Mouse (Mus musculus): ENCODE data around the gene Nfia. TPM values are rescaled to one million over a fixed set of nuclear protein-coding genes. Genes with fewer than 3 reads are reported as not detected.
A peak's percentile ranks its signal among the peaks of the same experiment; 100 is the strongest.

Gene Nfia
- polyA plus RNA-seq, 1 experiment from 2014 or later: 40.5 TPM

GRCm38 (mm10) chr4:97751030-97751482 is 21.5 kb upstream of the Nfia start:
- in situ Hi-C loops (cut with MboI; ENCODE audit: low pct_unique_long_range_greater_than_20kb): no loop called here
- ATAC-seq: no peak
- POLR2A ChIA-PET: no interaction called here
- CTCF ChIA-PET: interaction anchor here (0.7 to 2.4 kb wide), 5 partner anchors 8 to 876 kb away, joined by 3 to 6 read pairs (median 3); no protein-coding TSS in a partner anchor
- no peak for DNase-seq (ENCODE audit: low read depth, low spot score)
- no peaks in the 10 kb centered on the region for H3K27me3 ChIP-seq
- peak; percentile 69 for TF ChIP-seq CTCF (IDR thresholded peaks at IDR 0.05)

GRCm38 (mm10) chr4:97751483-97752251 is 20.9 kb upstream of the Nfia start:
- TF ChIP-seq CTCF (IDR thresholded peaks at IDR 0.05): no peak
- DNase-seq (ENCODE audit: low read depth, low spot score): no peak
- POLR2A ChIA-PET: no interaction called here
- in situ Hi-C loops (cut with MboI; ENCODE audit: low pct_unique_long_range_greater_than_20kb): no loop called here
- no peaks in the 10 kb centered on the region for H3K27me3 ChIP-seq
- CTCF ChIA-PET: interaction anchor here (0.7 to 2.4 kb wide), 6 partner anchors 8 to 877 kb away, joined by 3 to 6 read pairs (median 4); no protein-coding TSS in a partner anchor
- ATAC-seq: no peak

DNA sequence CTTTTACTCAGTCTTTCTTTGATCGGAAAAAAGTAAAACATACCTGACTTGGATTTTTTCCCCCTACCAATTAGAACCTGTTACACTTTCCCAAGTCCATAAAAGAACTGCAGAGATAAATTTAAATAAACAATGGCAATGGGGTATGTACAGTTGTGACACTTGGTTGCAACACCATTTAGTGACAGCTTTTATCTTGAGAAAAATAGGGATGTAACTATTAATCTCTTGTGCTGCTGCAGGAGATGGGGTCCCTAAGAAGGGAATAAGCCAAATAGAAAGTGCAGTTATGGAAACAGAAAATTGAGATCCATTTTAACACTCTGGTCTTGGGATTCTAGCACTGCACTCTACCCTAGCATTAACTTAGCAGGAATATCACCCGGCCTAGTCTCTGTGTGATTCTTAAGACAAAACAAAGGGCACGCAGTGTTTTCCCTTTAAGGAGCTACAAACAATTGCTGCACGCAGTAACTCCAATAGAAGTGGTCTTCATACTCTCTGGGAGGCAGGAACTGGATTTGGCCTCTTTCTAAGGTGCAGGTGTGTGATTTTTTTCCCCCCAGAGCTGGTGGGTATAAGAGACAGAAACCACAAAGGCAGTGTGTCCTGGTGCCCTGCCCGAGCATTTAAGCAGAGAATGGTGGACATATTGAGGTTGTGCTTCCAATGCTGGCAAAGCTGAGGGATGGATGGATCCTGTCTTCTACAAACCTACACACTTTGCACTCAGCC is 20.1 kb upstream of the Nfia start:
- POLR2A ChIA-PET: interaction anchor here (0.6 kb wide), 1 partner anchor 26 kb away, joined by 5 read pairs; the partner anchor contains the start of gene E130114P18Rik
- ATAC-seq: no peak
- no peaks in the 10 kb centered on the region for H3K27me3 ChIP-seq

GRCm38 (mm10) chr4:97753521-97753920 is 19.0 kb upstream of the Nfia start:
- in situ Hi-C loops (cut with MboI; ENCODE audit: low pct_unique_long_range_greater_than_20kb): no loop called here
- DNase-seq (ENCODE audit: low read depth, low spot score) (no peak), ATAC-seq (no peak)
- no peak for TF ChIP-seq CTCF (IDR thresholded peaks at IDR 0.05)
- ChIA-PET POLR2A (no interaction called here), CTCF (no interaction called here)
- no peaks in the 10 kb centered on the region for H3K27me3 ChIP-seq

More for the DNA sequence above, 20.1 kb upstream of the Nfia start:
- DNase-seq (ENCODE audit: low read depth, low spot score): no peak
- CTCF ChIA-PET: interaction anchor here (1.2 to 2.4 kb wide), 5 partner anchors 9 to 26 kb away, joined by 3 to 6 read pairs (median 4); no protein-coding TSS in a partner anchor
- in situ Hi-C loops (cut with MboI; ENCODE audit: low pct_unique_long_range_greater_than_20kb): no loop called here
- no peak for TF ChIP-seq CTCF (IDR thresholded peaks at IDR 0.05)

GRCm38 (mm10) chr4:97754241-97754640 is 18.3 kb upstream of the Nfia start:
- no peaks in the 10 kb centered on the region for H3K27me3 ChIP-seq
- DNase-seq (ENCODE audit: low read depth, low spot score): no peak
- no peak for TF ChIP-seq CTCF (IDR thresholded peaks at IDR 0.05)
- ATAC-seq: no peak
- ChIA-PET POLR2A (interaction anchor here (0.6 kb wide), 1 partner anchor 77 kb away, joined by 5 read pairs; no protein-coding TSS in a partner anchor), CTCF (no interaction called here)
- in situ Hi-C loops (cut with MboI; ENCODE audit: low pct_unique_long_range_greater_than_20kb): no loop called here

DNA sequence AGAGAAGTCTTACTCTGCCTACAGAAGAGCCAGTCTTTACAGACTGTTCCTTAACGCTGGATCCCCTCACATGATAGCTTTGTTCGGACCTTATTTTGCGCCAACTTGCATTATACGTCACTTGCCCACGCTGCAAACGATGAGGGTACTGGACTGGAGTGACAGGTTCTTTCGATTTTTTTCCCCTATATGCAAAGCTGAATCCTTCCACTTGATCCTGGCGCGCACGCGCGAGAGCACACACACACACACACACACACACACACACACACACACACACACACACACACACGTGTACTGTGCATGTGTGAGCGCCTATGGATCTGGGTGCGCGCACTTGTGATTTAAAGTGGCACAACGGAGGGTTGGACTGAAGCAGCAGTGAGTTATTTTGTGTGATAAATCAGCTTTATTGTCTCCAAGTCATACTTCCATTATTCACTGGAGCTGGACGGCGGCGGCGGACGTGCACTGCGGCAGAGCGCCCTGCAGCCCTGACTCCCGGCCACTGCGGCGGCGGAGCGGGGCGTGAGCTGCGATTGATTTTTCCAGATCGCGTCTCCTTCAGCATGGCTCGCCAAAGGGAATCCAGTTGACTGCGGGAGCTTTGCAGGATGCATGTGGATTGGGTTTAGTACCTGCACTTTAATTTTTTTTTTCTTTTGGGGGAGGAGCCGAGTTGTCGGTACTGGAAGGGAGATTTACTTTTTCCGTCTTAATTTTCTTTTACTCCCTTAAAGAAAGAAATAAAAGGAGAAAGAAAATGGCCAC is 15.1 kb upstream of the Nfia start:
- DNase-seq (ENCODE audit: low read depth, low spot score): no peak
- in situ Hi-C loops (cut with MboI; ENCODE audit: low pct_unique_long_range_greater_than_20kb): no loop called here
- ChIA-PET POLR2A (interaction anchor here (0.6 kb wide), 1 partner anchor 350 kb away, joined by 4 read pairs; no protein-coding TSS in a partner anchor), CTCF (no interaction called here)
- no peak for ATAC-seq
- H3K27me3 ChIP-seq: no peaks in the 10 kb centered on the region
- TF ChIP-seq CTCF (IDR thresholded peaks at IDR 0.05): no peak

GRCm38 (mm10) chr4:97757978-97758461 is 14.5 kb upstream of the Nfia start:
- H3K27me3 ChIP-seq: no peaks in the 10 kb centered on the region
- DNase-seq (ENCODE audit: low read depth, low spot score) (no peak), ATAC-seq (no peak)
- no peak for TF ChIP-seq CTCF (IDR thresholded peaks at IDR 0.05)
- in situ Hi-C loops (cut with MboI; ENCODE audit: low pct_unique_long_range_greater_than_20kb): no loop called here
- ChIA-PET CTCF (interaction anchor here (2.2 kb wide), 1 partner anchor 12 kb away, joined by 5 read pairs; no protein-coding TSS in a partner anchor), POLR2A (no interaction called here)

- no peaks in the 10 kb centered on the region for H3K27me3 ChIP-seq
- ChIA-PET POLR2A (no interaction called here), CTCF (interaction anchor here (0.9 to 2.2 kb wide), 3 partner anchors 8 to 13 kb away, joined by 3 to 5 read pairs (median 3); no protein-coding TSS in a partner anchor)
- in situ Hi-C loops (cut with MboI; ENCODE audit: low pct_unique_long_range_greater_than_20kb): no loop called here
- TF ChIP-seq CTCF (IDR thresholded peaks at IDR 0.05): no peak
- no peak for ATAC-seq
- DNase-seq (ENCODE audit: low read depth, low spot score): no peak
These were observed 13.9 kb upstream of the Nfia start for GRCm38 (mm10) chr4:97758661-97759060.

DNA sequence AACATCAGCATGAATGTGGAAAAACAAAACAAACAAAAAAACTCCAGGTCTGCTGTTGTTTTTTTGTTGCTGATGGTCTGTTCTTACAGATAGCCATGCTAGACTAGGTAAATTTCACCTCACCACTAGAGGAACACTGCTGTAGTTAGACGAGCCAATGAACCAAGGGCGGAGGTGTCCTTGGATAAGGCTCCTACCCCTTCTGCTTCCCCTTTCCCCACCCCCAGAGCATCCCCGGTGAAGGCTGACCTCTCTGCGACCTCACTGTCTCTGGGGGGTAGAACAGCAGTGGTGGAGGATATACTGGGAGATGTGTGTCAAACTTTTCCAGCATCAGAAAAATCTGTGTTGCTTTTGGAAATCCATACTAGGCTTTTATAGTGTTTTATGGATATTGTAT is 7.9 kb upstream of the Nfia start:
- in situ Hi-C loops (cut with MboI; ENCODE audit: low pct_unique_long_range_greater_than_20kb): no loop called here
- no peak for TF ChIP-seq CTCF (IDR thresholded peaks at IDR 0.05)
- ChIA-PET POLR2A (no interaction called here), CTCF (no interaction called here)
- H3K27me3 ChIP-seq: no peaks in the 10 kb centered on the region
- DNase-seq (ENCODE audit: low read depth, low spot score) (no peak), ATAC-seq (no peak)
